Mouse (Mus musculus) kidney, postnatal 0 days (tissue): ENCODE measurements around the gene Gm5788. TPM values are rescaled to one million over a fixed set of nuclear protein-coding genes. Genes with fewer than 3 reads are reported as not detected.
"Not testable (repeated sequence)": the region's sequence is repeated elsewhere in the genome, so short reads cannot be mapped to it uniquely, and the experiment has no call there.

Experiments
- ATAC-seq: fragments of 200-750 bp; cut with Nextera tagmentation; replicated peaks from 2 replicates; pipeline ENCODE4 v1.8.0; 2017; ENCODE audit warnings: low read depth, moderate number of reproducible peaks, moderate TSS enrichment, moderate library complexity; ENCODE audit not compliant: low FRiP score
- DNase-seq: peaks from one replicate; pipeline ENCODE4 v3.0.0-alpha.2; 2016; ENCODE audit warnings: low spot score
- H3K27ac ChIP-seq: fragments of 300-500 bp; sonication (generic); 2 replicates; pipeline ENCODE4 v1.5.1; 2014; ENCODE audit warnings: mild to moderate bottlenecking
- H3K27me3 ChIP-seq: fragments of 300-500 bp; sonication (generic); 2 replicates; pipeline ENCODE4 v1.6.1; 2014; ENCODE audit warnings: low read length, mixed read lengths; ENCODE audit not compliant: insufficient read depth
- H3K36me3 ChIP-seq: fragments of 300-500 bp; sonication (generic); 2 replicates; pipeline ENCODE4 v1.6.1; 2014; ENCODE audit warnings: low read length, mixed read lengths; ENCODE audit not compliant: insufficient read depth
- H3K4me1 ChIP-seq: fragments of 300-500 bp; sonication (generic); replicated peaks from 2 replicates; pipeline ENCODE4 v1.6.1; 2014; ENCODE audit warnings: antibody characterized with exemption, low read length, mixed read lengths; ENCODE audit not compliant: insufficient read depth
- H3K4me2 ChIP-seq: fragments of 300-500 bp; sonication (generic); 2 replicates; pipeline ENCODE4 v1.6.1; 2014; ENCODE audit warnings: mild to moderate bottlenecking, low read length, moderate library complexity, mixed read lengths
- H3K4me3 ChIP-seq: fragments of 300-500 bp; sonication (generic); replicated peaks from 2 replicates; pipeline ENCODE4 v1.5.1; 2014; ENCODE audit warnings: low read depth, low read length
- H3K9ac ChIP-seq: fragments of 300-500 bp; sonication (generic); 2 replicates; pipeline ENCODE4 v1.6.1; 2014; ENCODE audit warnings: low read depth, low read length
- H3K9me3 ChIP-seq: fragments of 300-500 bp; sonication (generic); replicated peaks from 2 replicates; pipeline ENCODE4 v1.6.1; 2016; ENCODE audit warnings: low read length, inconsistent platforms, mixed read lengths
- CTCF ChIP-seq: IDR thresholded peaks from 2 replicates; pipeline ENCODE4 v1.5.1; 2016; ENCODE audit warnings: antibody characterized with exemption, low read depth, mild to moderate bottlenecking, moderate library complexity
- WGBS: fragments of 180-500 bp; shearing (Covaris S2); extraction: QIAGEN DNeasy Blood & Tissue Kit; methylation state at CpG from one replicate; pipeline ENCODE4 v1.1.7; 2014; 5-methylcytosine and 5-hydroxymethylcytosine counted together
- polyA plus RNA-seq: library from polyadenylated mRNA; unstranded; fragments of >200 nt; fragmentation: Nextera tagmentation; extraction: Ambion mirVana; gene quantifications from 2 replicates; pipeline ENCODE4 v1.2.1, GENCODE M21; 2015

Gene Gm5788
- polyA plus RNA-seq: not detected in 2 replicates

- H3K27me3 ChIP-seq, H3K4me3 ChIP-seq, H3K27ac ChIP-seq, ATAC-seq, DNase-seq, H3K4me2 ChIP-seq, H3K36me3 ChIP-seq, H3K9ac ChIP-seq, H3K9me3 ChIP-seq, H3K4me1 ChIP-seq: not testable (repeated sequence)
- WGBS: 97% methylated on average over 3 of the region's 3 CpGs
Observed at GRCm38 (mm10) chr12:87494421-87494820, at the start of gene Gm5788. TSS of gene Gm5788 (plus strand) at chr12:87494721.

- whole genome bisulfite sequencing: 89% methylated on average over 9 of the region's 9 CpGs
- Histone ChIP-seq H3K4me3 (no peak overlapping the region), H3K9ac (no peak overlapping the region), H3K27me3 (no peaks in the 10 kb centered on the region), H3K36me3 (peaks cover 51% of the 10 kb centered on the region), H3K9me3 (no peaks in the 10 kb centered on the region), H3K4me1 (no peaks in the 10 kb centered on the region), H3K27ac (no peak overlapping the region), H3K4me2 (no peak overlapping the region)
- no peak for ATAC-seq
- no peak for TF ChIP-seq CTCF
- no peak for DNase-seq
Observed at GRCm38 (mm10) chr12:87449456-87449855, 45.1 kb upstream of the Gm5788 start.

GRCm38 (mm10) chr12:87464678-87465297, 29.7 kb upstream of the Gm5788 start:
- peaks cover 40% of the 10 kb centered on the region for H3K36me3 ChIP-seq
- no peak for ATAC-seq
- H3K27ac ChIP-seq: no peak overlapping the region
- H3K27me3 ChIP-seq: no peaks in the 10 kb centered on the region
- no peak overlapping the region for H3K4me3 ChIP-seq
- WGBS: 92% methylated on average over 6 of the region's 6 CpGs
- no peak overlapping the region for H3K4me2 ChIP-seq
- no peaks in the 10 kb centered on the region for H3K4me1 ChIP-seq
- DNase-seq: no peak
- no peak for TF ChIP-seq CTCF
- no peaks in the 10 kb centered on the region for H3K9me3 ChIP-seq
- no peak overlapping the region for H3K9ac ChIP-seq

GRCm38 (mm10) chr12:87470263-87471136, 24.0 kb upstream of the Gm5788 start:
- Histone ChIP-seq H3K27me3 (no peaks in the 10 kb centered on the region), H3K4me1 (no peaks in the 10 kb centered on the region), H3K36me3 (peaks cover 13% of the 10 kb centered on the region), H3K4me2 (peak overlapping the region; percentile 57), H3K27ac (no peak overlapping the region), H3K9ac (no peak overlapping the region), H3K4me3 (no peak overlapping the region), H3K9me3 (no peaks in the 10 kb centered on the region)
- TF ChIP-seq CTCF: no peak
- ATAC-seq (no peak), DNase-seq (no peak)
- 47% methylated on average over 7 of the region's 7 CpGs for WGBS

- under 1% methylated on average over 19 of the region's 19 CpGs for WGBS
- Histone ChIP-seq H3K27ac (peak overlapping the region; percentile 95), H3K4me2 (peak overlapping the region; percentile 57), H3K27me3 (no peaks in the 10 kb centered on the region), H3K9ac (peak overlapping the region; percentile 94), H3K4me3 (peak overlapping the region; percentile 88), H3K36me3 (peaks cover 12% of the 10 kb centered on the region), H3K9me3 (no peaks in the 10 kb centered on the region), H3K4me1 (no peaks in the 10 kb centered on the region)
- no peak for TF ChIP-seq CTCF
- ATAC-seq (no peak), DNase-seq (peak; percentile 62)
Observed at GRCm38 (mm10) chr12:87471421-87471963, 23.0 kb upstream of the Gm5788 start.

- DNase-seq: peak; percentile 97
- peak within 1 kb of the TSS; percentile 94 for H3K9ac ChIP-seq
- no peak for TF ChIP-seq CTCF
- H3K27ac ChIP-seq: peak within 1 kb of the TSS; percentile 95
- H3K4me1 ChIP-seq: no peaks in the 10 kb centered on the region
- H3K27me3 ChIP-seq: no peaks in the 10 kb centered on the region
- peak within 1 kb of the TSS; percentile 88 for H3K4me3 ChIP-seq
- no peaks in the 10 kb centered on the region for H3K9me3 ChIP-seq
- peak within 1 kb of the TSS; percentile 57 for H3K4me2 ChIP-seq
- WGBS: 3% methylated on average over 45 of the region's 45 CpGs
- peak; percentile 93 for ATAC-seq
- peaks cover 5% of the 10 kb centered on the region for H3K36me3 ChIP-seq
Observed at GRCm38 (mm10) chr12:87471964-87472786, 22.3 kb upstream of the Gm5788 start, which contains the start of gene Snw1. TSS of gene Snw1 (minus strand) at chr12:87472274.
